Mouse (Mus musculus) left cerebral cortex, adult 8-10 months (tissue): ENCODE data around the gene Myo1c. TPM values are rescaled to one million over a fixed set of nuclear protein-coding genes. Genes with fewer than 3 reads are reported as not detected.
A peak's percentile ranks its signal among the peaks of the same experiment; 100 is the strongest.
"Not testable (repeated sequence)": the region's sequence is repeated elsewhere in the genome, so short reads cannot be mapped to it uniquely, and the experiment has no call there.

Experiments
- DNase-seq, 2 experiments: peaks; one replicate each; pipeline ENCODE4 v3.0.0; 2022; ENCODE audit warnings: low spot score in 2 of 2
- total RNA-seq, 4 experiments: library from RNA; stranded (reverse); gene quantifications; 2 replicates each; pipeline ENCODE4 v1.2.4; 2022

Myo1c gene
- total RNA-seq, 4 experiments from 2014 or later = 18.2 to 27.0 (median 21.2) TPM

DNA sequence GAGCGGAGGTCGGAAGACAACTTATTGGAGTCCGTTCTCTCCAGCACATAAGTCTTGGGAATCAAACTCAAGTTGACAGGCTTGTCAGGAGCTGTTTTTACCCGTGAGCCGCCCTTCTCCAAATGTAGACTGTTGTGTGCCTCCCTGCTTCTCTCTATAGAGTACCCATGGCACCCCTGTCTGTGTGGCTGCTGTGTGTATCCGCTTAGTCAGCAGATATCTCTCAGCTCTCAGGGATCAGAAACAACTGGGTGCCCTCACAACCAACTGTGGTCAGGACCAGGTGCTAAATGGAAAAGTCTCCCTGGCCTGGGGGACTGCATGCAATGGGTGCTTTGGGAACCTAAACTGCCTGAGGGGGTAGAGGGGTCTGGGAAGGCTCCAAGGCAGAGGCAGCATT lies 16.0 kb downstream of the Myo1c start:
- no peak for DNase-seq

DNA sequence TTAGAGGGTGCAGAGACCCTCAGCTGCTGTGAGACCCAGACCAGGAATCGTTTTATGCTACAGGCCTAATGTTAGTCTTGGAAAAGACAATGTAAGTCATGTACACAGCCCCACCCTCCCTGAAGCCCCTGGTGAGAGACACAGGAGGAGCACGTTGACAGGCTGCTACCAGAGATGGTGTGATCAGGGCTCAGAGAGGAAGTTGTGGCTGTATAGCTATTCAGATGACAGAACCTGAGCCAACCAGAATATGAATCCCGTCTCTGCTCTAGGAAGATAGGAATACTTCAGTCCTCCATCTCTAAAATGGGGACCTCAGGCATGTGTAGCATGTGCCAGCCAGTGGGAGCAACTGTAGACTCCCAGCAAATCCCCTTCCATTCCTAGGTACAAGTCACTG lies 18.3 kb downstream of the Myo1c start:
- DNase-seq = no peak

DNA sequence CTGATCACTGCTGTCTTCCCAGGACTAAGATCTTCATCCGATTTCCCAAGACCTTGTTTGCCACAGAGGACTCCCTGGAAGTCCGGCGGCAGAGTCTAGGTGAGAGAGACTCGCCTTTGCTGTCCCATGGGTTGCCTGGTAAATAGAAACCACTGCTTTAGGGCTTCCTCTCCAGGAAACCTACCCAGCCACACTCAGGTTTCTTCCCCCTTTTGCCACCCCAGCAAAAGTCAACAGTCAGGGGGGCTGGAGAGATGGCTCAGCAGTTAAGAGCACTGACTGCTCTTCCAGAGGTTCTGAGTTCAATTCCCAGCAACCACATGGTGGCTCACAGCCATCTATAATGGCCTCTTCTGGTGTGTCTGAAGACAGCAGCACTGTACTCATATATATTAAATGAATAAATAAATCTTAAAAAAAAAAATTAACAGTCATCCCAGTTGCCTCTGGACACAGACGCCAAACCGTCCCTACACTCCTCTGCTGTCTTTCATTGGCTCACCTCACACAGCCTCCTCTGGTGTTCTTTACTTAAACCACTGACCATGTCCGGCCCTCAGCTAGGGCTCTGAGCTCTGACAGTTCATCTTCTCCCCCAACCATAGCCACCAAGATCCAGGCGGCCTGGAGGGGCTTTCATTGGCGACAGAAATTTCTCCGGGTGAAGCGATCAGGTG lies 19.0 kb downstream of the Myo1c start:
- DNase-seq = no peak

DNA sequence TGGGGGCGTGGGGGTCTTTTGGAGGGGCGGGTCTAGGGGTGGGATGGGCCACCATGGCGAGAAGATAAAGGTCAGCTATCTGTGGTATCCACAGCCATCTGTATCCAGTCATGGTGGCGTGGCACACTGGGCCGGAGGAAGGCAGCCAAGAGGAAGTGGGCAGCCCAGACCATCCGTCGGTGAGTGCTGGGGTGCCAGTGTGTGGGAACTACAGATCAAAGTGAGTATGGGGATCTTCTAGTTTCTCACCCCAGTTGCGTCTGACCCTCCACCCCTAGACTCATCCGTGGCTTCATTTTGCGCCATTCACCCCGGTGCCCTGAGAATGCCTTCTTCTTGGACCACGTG lies 19.5 kb downstream of the Myo1c start:
- no peak for DNase-seq

DNA sequence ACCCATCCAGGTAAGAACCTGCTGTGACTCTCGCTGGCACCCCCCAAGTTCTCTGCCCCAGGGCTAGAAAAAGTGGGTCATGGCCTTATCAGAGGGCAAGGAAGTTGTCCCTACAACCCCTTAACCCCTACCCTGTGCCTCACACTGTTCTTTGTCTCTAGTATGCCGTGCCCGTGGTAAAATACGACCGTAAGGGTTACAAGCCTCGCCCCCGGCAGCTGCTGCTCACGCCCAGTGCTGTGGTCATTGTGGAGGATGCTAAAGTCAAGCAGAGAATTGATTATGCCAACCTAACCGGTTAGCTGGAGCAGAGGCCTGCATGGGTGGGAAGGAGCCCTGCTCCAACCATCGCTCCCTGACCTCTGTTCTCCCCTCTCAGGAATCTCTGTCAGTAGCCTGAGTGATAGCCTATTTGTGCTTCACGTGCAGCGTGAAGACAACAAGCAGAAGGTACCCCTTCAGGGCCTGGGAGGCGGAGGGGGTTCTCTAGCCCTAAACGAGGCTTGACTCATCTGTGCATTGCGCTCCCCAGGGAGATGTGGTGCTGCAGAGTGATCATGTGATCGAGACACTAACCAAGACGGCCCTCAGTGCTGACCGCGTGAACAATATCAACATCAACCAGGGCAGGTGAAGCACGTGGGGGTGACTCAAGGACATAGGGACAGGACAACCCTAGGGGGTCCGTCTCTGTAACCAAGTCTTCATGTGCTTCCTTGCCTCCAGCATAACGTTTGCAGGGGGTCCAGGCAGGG lies 21.3 kb downstream of the Myo1c start:
- no peak for DNase-seq

DNA sequence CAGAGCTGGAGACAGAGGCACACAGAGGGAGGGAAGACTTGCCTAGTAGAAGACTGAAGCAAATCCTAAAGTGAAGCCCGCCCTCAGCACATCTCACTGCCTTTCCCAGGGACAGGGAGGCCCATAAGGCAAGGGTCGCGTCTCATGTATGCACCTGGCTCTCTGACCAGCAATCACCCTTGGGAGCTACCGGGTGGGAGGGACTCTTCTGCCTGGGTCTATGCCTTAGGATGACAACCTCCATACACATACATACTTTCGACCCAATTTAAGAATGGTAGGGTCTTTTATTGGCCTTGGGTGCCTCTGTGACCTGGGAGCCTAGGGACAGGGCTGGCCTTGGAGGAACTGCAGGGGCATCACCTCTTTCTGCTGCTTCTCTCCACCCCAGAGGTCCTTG lies 23.1 kb downstream of the Myo1c start:
- no peak for DNase-seq

DNA sequence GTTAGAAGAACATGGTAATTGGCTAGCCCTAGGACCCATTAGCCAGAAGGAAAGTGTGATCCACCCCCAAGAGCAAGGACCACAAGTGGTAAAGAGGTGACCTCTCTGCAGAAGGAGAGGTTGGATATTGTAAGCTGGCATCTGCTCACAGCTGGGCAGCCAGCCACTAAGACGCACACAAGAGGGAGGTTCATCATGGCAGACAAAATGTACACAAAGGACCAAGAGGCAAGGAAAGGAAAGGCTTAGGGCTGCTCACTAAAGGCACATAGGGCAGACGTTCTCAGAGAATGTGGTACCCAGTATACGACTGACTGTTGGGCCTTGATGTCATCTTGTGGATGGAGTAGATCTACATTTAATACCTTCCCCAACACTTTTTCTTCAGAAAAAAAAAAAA lies 24.6 kb downstream of the Myo1c start:
- no peak for DNase-seq

DNA sequence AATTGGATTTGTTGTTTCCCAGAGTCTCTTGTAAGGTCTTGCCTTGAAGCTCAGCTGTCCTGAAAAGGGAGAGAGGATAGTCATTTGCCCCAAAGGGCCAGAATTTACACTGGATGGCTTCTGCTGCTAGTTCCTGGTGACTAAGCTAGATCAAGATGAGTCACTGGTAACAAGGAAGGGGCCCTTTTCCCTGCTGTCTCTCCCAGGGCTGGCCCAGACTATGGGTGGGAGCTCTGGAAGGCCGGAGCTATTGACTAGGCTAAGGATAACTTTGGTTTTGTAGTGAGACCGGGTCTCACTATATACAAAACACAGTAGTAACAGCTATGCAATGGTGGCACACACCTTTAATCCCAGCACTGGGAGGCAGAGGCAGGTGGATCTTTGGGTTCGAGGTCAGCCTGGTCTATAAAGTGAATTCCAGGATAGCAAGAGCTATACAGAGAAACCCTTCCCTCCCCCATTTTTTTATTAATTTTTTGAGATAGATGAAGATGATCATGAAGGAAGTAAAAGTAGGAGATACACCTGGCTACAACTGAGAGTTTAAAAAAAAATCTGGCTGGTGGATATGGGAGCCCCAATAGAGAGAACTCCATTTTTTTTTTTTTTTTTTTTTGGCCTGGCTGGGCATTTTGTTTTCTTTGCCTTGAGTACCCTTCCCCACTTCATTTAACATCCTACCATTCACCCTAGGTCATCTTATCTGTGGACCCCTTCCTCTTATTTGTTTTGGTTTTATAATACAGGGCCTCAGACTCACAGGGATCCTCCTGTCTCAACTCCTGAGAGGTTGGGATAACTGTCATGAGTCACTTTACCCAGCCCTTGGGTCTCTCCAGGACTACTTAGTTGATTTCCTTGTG lies 27.8 kb downstream of the Myo1c start:
- no peak for DNase-seq

DNA sequence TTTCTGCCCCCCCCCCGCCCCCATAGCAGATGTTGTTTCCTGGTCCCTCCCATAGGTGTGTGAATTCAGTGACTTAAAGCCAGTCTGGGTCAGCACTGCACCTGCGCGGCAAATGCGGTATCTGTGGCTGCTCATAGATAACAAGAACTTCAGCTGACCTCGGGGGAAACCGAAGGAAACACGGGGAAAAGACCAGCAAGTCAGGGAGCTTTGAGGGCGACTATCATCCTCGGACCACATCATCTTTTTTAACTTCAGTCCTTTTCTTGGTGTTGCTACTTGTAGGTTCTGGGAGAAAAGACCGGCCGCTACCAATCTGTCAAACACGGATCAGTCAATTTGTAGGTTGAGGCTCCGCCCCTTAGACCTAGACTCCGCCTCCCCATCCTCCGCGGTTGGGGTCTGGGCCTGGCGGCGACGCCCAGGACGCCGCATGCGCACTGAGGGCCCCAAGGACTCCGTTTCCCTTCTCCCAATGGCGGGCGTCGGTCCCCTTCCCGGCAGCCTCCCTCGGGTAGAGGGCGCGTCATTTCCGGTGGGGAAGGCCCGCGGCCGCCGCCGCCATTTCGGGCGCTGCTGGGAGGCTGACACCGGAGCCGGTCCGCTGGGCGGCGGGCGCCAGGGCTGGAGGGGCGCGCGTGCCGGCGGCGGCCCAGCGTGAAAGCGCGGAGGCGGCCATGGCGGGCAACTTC lies 28.6 kb downstream of the Myo1c start, which contains the start of gene Crk:
Crk (plus strand) TSS at position 513 of the 692 bp plus-strand sequence.
- DNase-seq = peak; percentile 89 to 95

DNA sequence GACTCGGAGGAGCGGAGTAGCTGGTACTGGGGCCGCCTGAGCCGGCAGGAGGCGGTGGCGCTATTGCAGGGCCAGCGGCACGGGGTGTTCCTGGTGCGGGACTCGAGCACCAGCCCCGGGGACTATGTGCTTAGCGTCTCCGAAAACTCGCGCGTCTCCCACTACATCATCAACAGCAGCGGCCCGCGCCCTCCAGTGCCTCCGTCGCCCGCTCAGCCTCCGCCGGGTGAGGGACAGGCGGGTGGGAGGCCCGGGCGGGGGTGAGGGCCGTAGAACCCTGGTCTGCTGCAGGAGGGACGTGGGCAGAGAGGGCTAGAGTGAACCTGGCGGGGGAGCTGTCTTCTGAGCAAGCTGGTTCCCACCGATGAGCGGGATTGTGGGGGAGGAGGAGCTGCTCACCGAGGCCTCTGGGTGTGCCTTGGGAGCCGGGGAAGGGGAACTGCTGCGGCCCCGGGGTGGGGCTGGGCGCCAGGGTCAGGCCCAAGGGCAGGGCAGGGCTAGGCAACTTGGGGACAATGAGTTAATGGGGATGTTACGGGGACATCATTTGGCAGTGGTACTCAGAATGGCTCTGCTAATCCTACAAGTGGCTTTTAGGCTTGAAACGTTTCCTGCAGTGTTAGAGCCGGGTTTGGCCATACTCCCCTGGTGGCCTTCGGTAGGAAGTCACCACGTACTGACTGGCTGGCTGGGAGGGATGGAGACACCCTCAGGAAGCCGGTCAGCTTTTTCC lies 29.3 kb downstream of the Myo1c start:
- peak; percentile 42 to 58 for DNase-seq

DNA sequence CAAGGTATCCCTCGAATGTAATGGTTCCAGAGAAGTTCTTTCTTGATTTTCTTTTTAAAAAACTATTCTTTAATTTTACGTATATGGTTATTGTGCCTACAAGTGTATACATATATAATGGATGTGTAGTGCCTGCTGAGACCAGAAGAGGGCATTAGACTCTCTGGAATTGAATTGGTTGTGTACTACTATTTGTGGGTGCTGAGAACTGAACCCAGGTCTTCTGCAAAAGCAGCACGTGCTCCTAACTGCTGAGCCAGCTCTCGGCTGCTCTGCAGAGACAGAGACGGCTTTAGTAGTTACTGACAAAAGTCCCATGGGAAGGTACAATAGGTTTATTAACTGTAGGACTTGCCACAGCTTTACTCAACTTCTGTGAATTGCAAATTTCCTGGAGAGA lies 34.2 kb downstream of the Myo1c start:
- DNase-seq = no peak

DNA sequence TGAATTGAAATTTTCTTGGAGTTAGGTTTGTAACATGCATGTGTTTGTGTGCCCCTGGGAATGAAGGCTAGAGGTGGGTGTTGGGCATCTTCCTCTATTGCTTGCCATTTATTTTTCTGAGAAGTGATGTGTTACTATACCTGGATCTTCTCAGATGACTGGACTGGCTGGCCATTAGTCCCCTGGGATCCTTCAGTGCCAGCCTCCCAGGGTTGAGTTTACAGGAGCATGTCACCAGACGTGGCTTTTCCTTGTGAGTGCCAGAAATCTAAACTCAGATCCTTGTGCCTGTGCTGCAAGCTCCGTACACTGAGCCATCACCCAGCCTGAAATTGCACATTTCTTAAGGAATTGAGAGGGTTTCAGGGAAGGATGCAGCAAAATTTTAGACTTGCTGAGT lies 34.7 kb downstream of the Myo1c start:
- DNase-seq = no peak

DNA sequence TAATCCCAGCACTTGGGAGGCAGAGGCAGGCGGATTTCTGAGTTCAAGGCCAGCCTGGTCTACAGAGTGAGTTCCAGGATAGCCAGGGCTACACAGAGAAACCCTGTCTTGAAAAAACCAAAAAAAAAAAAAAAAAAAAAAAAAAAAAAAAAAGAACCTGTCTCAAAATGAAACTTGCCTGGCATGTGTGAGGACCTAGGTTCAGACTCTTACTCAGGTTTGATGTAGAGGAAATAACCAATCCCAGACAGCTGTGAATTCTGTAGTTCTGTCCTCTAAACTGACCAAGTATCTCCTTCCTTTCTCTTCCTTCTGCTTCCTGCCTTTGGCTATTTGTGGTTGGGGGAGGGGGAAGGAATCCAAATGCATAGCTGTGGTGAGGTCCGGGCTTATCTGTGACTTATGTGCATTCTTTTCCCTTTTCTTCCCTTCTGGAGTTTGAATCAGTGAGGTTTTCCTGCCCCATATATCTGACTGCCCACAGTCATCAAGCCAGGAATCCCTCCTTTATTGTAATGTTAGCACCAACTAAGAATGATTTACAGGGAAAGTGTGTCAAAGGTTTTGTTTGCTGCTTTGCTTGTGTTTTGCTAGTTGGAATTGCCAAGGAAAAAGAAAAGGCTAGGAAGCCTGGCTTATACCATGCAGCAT lies 37.2 kb downstream of the Myo1c start:
- no peak for DNase-seq

DNA sequence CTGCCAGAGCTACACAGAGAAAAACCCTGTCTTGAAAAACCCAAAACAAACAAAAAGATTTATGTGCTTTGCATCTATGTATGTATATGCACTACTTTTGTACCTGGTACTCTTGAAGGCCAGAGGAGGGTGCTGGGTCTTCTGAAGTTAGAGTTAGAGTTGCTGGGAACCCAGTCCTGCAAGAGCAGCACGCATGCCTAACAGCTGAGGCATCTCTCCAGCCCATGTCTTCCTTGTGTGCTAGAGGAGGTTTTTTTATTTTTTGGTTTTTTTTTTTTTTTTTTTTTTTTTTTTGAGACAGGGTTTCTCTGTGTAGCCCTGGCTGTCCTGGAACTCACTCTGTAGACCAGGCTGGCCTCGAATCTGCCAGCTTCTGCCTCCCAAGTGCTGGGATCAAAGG lies 37.8 kb downstream of the Myo1c start:
- DNase-seq = no peak

DNA sequence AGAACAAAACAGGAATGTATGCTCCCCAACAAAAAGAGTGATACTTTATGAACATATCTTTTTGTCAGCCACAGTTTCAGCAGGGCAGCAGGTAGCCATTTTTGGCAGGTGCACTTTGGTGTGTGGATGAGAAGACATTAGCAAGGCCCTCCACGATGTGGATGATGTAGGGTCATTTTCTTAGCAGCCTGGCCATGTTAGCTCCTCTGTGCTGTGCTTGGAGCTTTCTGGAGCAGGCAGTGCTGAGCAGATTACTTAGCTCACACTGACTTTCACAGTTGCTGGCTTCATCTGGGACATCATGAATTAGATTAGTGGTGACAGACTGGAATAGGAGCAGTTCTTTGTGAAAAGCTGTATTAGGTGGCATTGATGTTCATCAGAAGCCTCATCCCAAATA lies 39.7 kb downstream of the Myo1c start:
- no peak for DNase-seq

DNA sequence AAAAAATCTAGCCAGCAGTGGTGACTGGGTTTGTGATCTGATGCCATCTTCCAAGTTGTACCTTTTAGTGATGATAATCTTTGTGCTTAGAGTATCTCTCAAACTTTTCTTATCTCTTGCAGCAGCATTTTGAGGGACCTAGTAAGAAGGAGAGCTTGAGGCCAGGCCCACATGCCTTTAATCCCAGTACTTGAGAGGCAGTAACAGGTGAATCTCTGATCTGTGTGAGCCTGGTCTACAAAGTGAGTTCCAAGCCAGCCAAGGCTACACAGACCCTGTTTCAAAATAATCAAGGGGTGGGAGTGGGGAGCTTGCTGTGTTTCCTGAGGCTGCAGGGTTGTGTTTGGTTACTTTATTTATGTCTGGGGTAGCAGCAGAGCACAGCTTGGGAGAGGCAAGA lies 40.7 kb downstream of the Myo1c start:
- no peak for DNase-seq

DNA sequence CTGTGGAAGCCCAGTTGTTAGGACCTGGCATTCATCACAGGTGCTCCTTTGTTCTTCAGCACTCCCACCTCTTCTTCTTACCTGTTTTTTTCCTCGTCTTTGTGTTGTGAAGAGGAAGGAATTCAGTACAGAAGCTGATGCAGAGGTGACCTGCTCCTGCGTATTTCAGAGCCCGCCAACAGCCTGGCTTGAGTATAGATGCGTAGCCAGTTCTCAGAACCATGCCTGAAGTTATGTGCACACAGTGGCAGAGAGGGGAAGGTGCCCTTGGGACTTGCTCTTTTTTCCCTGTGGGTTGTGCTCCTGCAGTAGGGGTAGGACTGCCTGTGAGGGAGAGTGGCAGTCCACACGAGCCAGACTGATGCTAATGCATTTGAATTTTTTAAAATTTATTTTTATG lies 43.3 kb downstream of the Myo1c start:
- no peak for DNase-seq

DNA sequence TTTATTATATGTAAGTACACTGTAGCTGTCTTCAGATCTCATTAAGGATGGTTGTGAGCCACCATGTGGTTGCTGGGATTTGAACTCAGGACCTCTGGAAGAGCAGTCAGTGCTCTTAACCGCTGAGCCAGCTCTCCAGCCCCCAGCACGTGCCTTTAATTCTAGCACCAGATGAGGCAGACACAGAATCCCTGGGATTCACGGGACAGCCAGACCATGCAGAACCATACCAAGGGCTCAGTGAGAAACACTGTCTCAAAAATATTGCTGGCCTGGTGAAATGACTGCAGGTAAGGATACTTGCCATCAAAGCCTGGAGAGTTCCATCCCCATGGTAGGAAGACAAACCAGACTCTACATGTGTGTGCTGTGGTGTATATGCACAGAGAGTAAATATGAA lies 47.2 kb downstream of the Myo1c start:
- DNase-seq = not testable (repeated sequence)

DNA sequence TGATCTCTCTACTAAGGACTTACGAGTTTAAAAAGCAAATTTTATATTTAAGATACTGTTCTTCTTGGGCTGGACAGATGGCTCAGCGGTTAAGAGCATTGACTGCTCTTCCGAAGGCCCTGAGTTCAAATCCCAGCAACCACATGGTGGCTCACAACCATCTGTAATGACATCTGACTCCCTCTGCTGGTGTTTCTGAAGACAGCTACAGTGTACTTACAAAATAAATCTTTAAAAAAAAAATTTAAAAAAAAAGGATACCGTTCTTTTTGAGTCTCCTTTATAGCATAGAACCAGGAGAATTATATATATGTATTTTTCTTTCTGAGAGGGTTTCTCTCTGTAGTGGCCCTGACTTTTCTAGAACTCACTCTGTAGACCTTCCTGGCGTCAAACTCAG lies 50.3 kb downstream of the Myo1c start:
- no peak for DNase-seq

DNA sequence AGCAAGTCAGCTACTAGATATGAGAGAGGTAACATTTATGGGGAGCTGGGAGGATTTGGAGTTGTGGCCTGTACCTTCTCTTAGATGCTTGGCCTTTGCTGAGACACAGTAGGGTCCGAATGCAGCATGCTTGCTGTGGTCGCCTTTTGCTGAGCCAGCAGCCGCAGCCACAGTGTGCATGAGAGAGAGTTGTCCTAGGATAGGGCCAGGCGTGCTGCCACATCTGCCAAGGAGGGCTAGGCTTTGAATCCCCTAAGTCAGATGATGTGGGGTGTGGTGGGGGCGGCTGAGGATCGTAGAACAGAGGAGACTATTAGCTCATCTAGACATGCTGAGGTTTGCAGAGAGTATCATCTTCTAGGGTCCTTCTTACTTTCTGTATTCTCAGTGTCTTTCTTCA lies 52.5 kb downstream of the Myo1c start:
- no peak for DNase-seq
